Mouse (Mus musculus): ENCODE data around the gene Cacnb2. TPM values are rescaled to one million over a fixed set of nuclear protein-coding genes. Genes with fewer than 3 reads are reported as not detected.
A peak's percentile ranks its signal among the peaks of the same experiment; 100 is the strongest.

The Cacnb2 gene
- polyA plus RNA-seq, 1 experiment from 2014 or later = 1.2 TPM

DNA sequence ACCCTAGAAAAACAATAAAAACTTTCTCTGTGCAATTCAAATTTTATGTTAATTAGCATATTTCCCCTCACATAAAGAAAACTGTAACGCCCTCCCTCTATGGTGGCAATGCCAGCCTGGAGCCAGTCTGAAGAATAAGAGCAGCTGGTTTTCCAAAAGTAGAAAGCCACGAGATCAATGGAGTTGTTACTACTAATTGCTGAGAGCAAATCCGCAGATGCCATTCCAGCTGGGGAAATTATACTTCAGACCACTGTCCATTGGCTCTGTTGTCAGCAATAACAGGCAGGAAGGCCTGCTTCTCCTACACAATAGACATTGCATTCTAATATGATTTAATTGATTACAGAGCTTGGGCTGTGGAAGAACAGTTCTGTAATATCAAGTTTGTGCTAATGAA is 257.5 kb downstream of the Cacnb2 start:
- DNase-seq (ENCODE audit: low spot score) = no peak
- 84% methylated on average over 3 of the region's 3 CpGs for WGBS
- Histone ChIP-seq H3K27ac (no peak overlapping the region), H3K27me3 (ENCODE audit: insufficient read depth, low read length) (no peaks in the 10 kb centered on the region), H3K4me3 (replicated peaks; ENCODE audit: low read depth, low read length) (no peak overlapping the region), H3K9me3 (replicated peaks; ENCODE audit: low read length) (no peaks in the 10 kb centered on the region), H3K4me2 (ENCODE audit: low read length) (no peak overlapping the region), H3K36me3 (ENCODE audit: insufficient read depth, low read length) (no peaks in the 10 kb centered on the region), H3K4me1 (replicated peaks; ENCODE audit: insufficient read depth, low read length) (no peaks in the 10 kb centered on the region), H3K9ac (ENCODE audit: low read depth, low read length) (no peak overlapping the region)
- TF ChIP-seq CTCF (IDR thresholded peaks at IDR 0.05; ENCODE audit: low read depth) = no peak
- ATAC-seq (replicated peaks; ENCODE audit: low FRiP score, low read depth) = no peak

DNA sequence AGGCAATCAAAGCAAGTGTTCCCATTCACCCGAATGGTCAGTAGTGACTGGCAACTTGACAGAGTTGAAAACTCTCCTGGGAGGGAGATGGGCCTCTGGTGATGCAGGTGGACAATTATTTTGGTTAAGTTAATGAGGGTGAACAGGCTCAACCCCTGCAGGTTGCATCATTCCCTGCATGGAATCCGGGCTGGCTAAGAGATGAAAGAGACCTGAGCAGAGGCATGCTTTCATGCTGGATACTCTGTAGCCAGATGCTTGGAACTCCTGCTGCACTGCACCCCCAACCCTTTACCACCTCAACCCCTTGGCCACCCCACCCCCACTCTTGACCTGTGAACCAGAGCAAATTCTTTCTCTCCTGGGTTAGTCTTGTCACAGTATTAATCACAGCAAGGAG is 258.7 kb downstream of the Cacnb2 start:
- no peaks in the 10 kb centered on the region for H3K36me3 ChIP-seq (ENCODE audit: insufficient read depth, low read length)
- no peak for ATAC-seq (replicated peaks; ENCODE audit: low FRiP score, low read depth)
- H3K27ac ChIP-seq = no peak overlapping the region
- no peak overlapping the region for H3K9ac ChIP-seq (ENCODE audit: low read depth, low read length)
- H3K9me3 ChIP-seq (replicated peaks; ENCODE audit: low read length) = no peaks in the 10 kb centered on the region
- no peak overlapping the region for H3K4me3 ChIP-seq (replicated peaks; ENCODE audit: low read depth, low read length)
- TF ChIP-seq CTCF (IDR thresholded peaks at IDR 0.05; ENCODE audit: low read depth) = no peak
- no peaks in the 10 kb centered on the region for H3K4me1 ChIP-seq (replicated peaks; ENCODE audit: insufficient read depth, low read length)
- no peaks in the 10 kb centered on the region for H3K27me3 ChIP-seq (ENCODE audit: insufficient read depth, low read length)
- WGBS = 23% methylated on average over 2 of the region's 2 CpGs
- DNase-seq (ENCODE audit: low spot score) = no peak
- H3K4me2 ChIP-seq (ENCODE audit: low read length) = no peak overlapping the region

DNA sequence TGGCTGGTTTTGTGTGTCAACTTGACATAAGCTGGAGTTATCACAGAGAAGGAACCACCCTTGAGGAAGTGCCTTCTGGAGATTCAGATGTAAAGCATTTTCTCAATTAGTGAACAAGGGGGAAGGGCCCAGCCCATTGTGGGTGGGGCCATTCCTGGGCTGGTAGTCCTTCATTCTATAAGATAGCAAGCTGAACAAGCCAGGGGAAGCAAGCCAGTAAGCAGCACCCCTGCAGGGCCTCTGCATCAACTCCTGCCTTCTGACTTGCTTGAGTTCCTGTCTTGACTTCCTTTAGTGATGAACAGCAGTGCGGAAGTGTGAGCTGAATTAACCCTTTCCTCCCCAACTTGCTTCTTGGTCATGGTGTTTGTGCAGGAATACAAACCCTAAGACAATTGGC is 260.1 kb downstream of the Cacnb2 start:
- H3K9ac ChIP-seq (ENCODE audit: low read depth, low read length) = no peak overlapping the region
- H3K9me3 ChIP-seq (replicated peaks; ENCODE audit: low read length) = no peaks in the 10 kb centered on the region
- 39% methylated on average over 1 of the region's 1 CpGs for whole genome bisulfite sequencing
- DNase-seq (ENCODE audit: low spot score) (no peak), ATAC-seq (replicated peaks; ENCODE audit: low FRiP score, low read depth) (no peak)
- H3K4me2 ChIP-seq (ENCODE audit: low read length) = no peak overlapping the region
- TF ChIP-seq CTCF (IDR thresholded peaks at IDR 0.05; ENCODE audit: low read depth) = no peak
- no peaks in the 10 kb centered on the region for H3K36me3 ChIP-seq (ENCODE audit: insufficient read depth, low read length)
- no peak overlapping the region for H3K27ac ChIP-seq
- H3K4me3 ChIP-seq (replicated peaks; ENCODE audit: low read depth, low read length) = no peak overlapping the region
- H3K4me1 ChIP-seq (replicated peaks; ENCODE audit: insufficient read depth, low read length) = no peaks in the 10 kb centered on the region
- no peaks in the 10 kb centered on the region for H3K27me3 ChIP-seq (ENCODE audit: insufficient read depth, low read length)

DNA sequence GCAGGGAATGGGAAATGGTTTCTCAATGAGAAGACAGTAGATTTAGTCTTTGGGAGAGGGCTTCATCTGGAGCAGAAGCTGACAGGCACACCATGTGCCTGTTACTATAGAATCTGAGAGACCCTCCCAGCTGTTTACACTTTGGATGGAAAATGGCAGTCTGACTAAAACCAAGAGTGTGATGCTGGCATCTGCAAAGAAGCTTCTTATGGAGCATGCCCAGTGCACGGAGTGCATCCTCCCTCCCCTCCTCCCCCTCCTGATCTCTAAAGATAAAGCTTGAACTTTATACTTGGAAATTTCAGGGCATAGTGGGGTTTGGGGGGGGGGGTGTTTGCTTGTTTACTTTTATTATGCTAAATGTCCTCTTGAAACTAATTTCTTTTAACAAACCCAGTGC is 270.2 kb downstream of the Cacnb2 start:
- no peak for TF ChIP-seq CTCF (IDR thresholded peaks at IDR 0.05; ENCODE audit: low read depth)
- no peak overlapping the region for H3K4me3 ChIP-seq (replicated peaks; ENCODE audit: low read depth, low read length)
- H3K36me3 ChIP-seq (ENCODE audit: insufficient read depth, low read length) = no peaks in the 10 kb centered on the region
- H3K4me2 ChIP-seq (ENCODE audit: low read length) = peak overlapping the region; percentile 52; the same call in 1 of the 2 replicates
- DNase-seq (ENCODE audit: low spot score) (no peak), ATAC-seq (replicated peaks; ENCODE audit: low FRiP score, low read depth) (no peak)
- WGBS = 47% methylated on average over 1 of the region's 1 CpGs
- no peaks in the 10 kb centered on the region for H3K27me3 ChIP-seq (ENCODE audit: insufficient read depth, low read length)
- H3K9ac ChIP-seq (ENCODE audit: low read depth, low read length) = no peak overlapping the region
- peaks cover 6% of the 10 kb centered on the region; the same call in 1 of the 2 replicates for H3K4me1 ChIP-seq (replicated peaks; ENCODE audit: insufficient read depth, low read length)
- H3K9me3 ChIP-seq (replicated peaks; ENCODE audit: low read length) = no peaks in the 10 kb centered on the region
- no peak overlapping the region for H3K27ac ChIP-seq

DNA sequence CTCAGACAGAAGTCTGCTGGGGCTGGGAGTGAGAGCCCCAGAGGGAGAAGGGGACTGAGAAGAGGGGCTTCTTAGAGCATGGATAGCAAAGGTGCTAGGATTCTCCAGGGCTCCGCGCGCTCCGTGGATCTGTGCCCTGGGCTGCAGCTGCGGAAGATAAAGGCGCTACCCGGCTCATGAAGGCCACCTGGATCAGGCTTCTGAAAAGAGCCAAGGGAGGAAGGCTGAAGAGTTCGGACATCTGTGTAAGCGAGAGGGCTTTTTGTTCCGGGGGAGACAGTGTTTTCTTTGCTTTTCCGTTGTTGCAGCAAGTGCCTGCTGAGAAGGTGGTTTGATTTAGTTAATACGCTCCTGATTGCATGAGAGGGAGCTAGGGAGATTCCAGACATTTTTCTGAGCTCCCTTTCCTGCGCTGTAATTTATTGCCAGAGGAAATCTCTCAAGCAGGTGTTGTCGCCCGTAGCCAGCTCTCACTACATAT is 270.9 kb downstream of the Cacnb2 start:
- WGBS = 4% methylated on average over 15 of the region's 15 CpGs
- H3K27ac ChIP-seq = no peak overlapping the region
- DNase-seq (ENCODE audit: low spot score) (peak; percentile 44), ATAC-seq (replicated peaks; ENCODE audit: low FRiP score, low read depth) (no peak)
- H3K4me2 ChIP-seq (ENCODE audit: low read length) = peak overlapping the region; percentile 52
- H3K36me3 ChIP-seq (ENCODE audit: insufficient read depth, low read length) = no peaks in the 10 kb centered on the region
- H3K9ac ChIP-seq (ENCODE audit: low read depth, low read length) = no peak overlapping the region
- H3K4me3 ChIP-seq (replicated peaks; ENCODE audit: low read depth, low read length) = peak overlapping the region; percentile 21
- H3K4me1 ChIP-seq (replicated peaks; ENCODE audit: insufficient read depth, low read length) = peaks cover 6% of the 10 kb centered on the region; the same call in 1 of the 2 replicates
- no peaks in the 10 kb centered on the region for H3K27me3 ChIP-seq (ENCODE audit: insufficient read depth, low read length)
- no peak for TF ChIP-seq CTCF (IDR thresholded peaks at IDR 0.05; ENCODE audit: low read depth)
- H3K9me3 ChIP-seq (replicated peaks; ENCODE audit: low read length) = no peaks in the 10 kb centered on the region

DNA sequence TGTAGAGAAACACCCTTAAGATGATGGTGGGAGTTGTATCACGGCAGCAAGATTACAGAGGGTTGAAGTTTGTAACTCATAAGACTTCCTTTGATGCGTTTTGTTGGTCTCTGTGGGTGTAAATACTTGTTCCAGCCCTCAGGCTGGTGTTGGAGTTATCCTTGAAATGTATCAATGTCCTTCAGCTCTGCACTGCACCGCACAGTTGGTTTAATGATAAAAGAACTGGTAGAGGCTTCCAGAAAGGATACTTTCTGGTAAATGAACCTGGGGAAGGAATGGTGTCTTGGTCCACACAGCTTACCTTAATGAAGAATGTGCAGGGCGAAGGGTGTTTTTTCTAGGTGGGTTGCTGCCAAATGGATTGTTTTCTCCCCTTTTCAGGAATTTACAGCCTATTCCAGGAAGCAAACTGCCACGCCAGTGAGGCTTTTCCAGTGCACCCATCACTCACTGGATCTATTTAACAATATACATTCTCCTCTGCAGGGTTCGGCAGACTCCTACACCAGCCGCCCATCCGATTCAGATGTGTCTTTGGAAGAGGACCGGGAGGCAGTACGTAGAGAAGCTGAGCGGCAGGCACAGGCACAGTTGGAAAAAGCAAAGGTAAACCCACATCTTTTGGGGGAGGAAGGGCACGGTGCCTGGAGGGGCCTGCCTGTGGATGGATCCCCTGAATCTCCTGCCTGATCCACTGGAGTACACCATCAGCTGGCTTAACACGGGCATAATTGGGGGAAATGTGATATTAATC is 271.6 kb downstream of the Cacnb2 start:
- no peak for ATAC-seq (replicated peaks; ENCODE audit: low FRiP score, low read depth)
- H3K4me3 ChIP-seq (replicated peaks; ENCODE audit: low read depth, low read length) = 0 out of 2 replicates have a peak overlapping the region, but pooled peaks have one; percentile 21

More for the DNA sequence above, 271.6 kb downstream of the Cacnb2 start:
- Histone ChIP-seq H3K9me3 (replicated peaks; ENCODE audit: low read length) (no peaks in the 10 kb centered on the region), H3K36me3 (ENCODE audit: insufficient read depth, low read length) (no peaks in the 10 kb centered on the region), H3K27ac (no peak overlapping the region), H3K27me3 (ENCODE audit: insufficient read depth, low read length) (no peaks in the 10 kb centered on the region), H3K4me2 (ENCODE audit: low read length) (peak overlapping the region; percentile 52), H3K9ac (ENCODE audit: low read depth, low read length) (no peak overlapping the region), H3K4me1 (replicated peaks; ENCODE audit: insufficient read depth, low read length) (peaks cover 6% of the 10 kb centered on the region; the same call in 1 of the 2 replicates)
- TF ChIP-seq CTCF (IDR thresholded peaks at IDR 0.05; ENCODE audit: low read depth) = no peak
- no peak for DNase-seq (ENCODE audit: low spot score)
- 26% methylated on average over 13 of the region's 13 CpGs for WGBS
